Mouse (Mus musculus): ENCODE data around the gene Btnl10. TPM values are rescaled to one million over a fixed set of nuclear protein-coding genes. Genes with fewer than 3 reads are reported as not detected.
A peak's percentile ranks its signal among the peaks of the same experiment; 100 is the strongest.

Gene Btnl10
- polyA plus RNA-seq, 1 experiment from 2014 or later: not detected

DNA sequence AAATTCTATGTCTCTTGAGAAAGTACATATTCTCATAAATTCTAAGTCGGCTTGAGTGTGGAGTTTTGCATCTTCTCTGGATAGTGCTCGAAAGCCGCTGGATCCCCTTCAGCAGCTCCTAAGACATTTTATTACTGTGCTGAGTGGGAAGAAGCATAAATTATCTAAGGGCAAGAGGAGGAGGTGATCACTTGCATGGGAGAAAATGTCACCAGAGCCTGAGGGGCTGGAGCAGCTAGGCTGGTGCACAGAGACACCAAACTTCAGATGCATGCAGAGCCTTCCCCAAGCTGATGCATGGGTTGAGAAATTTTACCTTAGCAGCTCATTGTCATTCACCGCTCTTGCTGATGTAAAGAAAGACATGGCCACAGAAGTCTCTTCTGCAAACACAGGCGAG lies 26.4 kb downstream of the Btnl10 start:
- H3K4me2 ChIP-seq (replicated peaks; ENCODE audit: low read depth, low read length): no peak overlapping the region
- no peak overlapping the region for H3K9ac ChIP-seq (ENCODE audit: low read depth, low read length)
- no peak overlapping the region for H3K27ac ChIP-seq (ENCODE audit: low read depth, low read length)
- no peak overlapping the region for H3K4me3 ChIP-seq (ENCODE audit: low read length)
- no peaks in the 10 kb centered on the region for H3K9me3 ChIP-seq (ENCODE audit: control insufficient read depth, low read length)
- ATAC-seq (ENCODE audit: low FRiP score, low TSS enrichment): no peak
- no peaks in the 10 kb centered on the region for H3K36me3 ChIP-seq (ENCODE audit: control insufficient read depth, insufficient read depth, low read length)
- H3K27me3 ChIP-seq (ENCODE audit: control insufficient read depth, insufficient read depth, low read length): no peaks in the 10 kb centered on the region
- 43% methylated on average over 5 of the region's 5 CpGs for WGBS
- 0 out of 2 replicates have a peak, but pooled peaks cover 12% of the 10 kb centered on the region for H3K4me1 ChIP-seq (ENCODE audit: control insufficient read depth, insufficient read depth, low read length)

GRCm38 (mm10) chr11:58947306-58947705 lies 29.6 kb downstream of the Btnl10 start:
- WGBS: 85% methylated on average over 3 of the region's 3 CpGs
- Histone ChIP-seq H3K4me3 (ENCODE audit: low read length) (no peak overlapping the region), H3K4me1 (ENCODE audit: control insufficient read depth, insufficient read depth, low read length) (0 out of 2 replicates have a peak, but pooled peaks cover 12% of the 10 kb centered on the region), H3K36me3 (ENCODE audit: control insufficient read depth, insufficient read depth, low read length) (no peaks in the 10 kb centered on the region), H3K27me3 (ENCODE audit: control insufficient read depth, insufficient read depth, low read length) (0 out of 2 replicates have a peak, but pooled peaks cover 3% of the 10 kb centered on the region), H3K9me3 (ENCODE audit: control insufficient read depth, low read length) (no peaks in the 10 kb centered on the region), H3K27ac (ENCODE audit: low read depth, low read length) (no peak overlapping the region), H3K4me2 (replicated peaks; ENCODE audit: low read depth, low read length) (no peak overlapping the region), H3K9ac (ENCODE audit: low read depth, low read length) (no peak overlapping the region)
- ATAC-seq (ENCODE audit: low FRiP score, low TSS enrichment): no peak

DNA sequence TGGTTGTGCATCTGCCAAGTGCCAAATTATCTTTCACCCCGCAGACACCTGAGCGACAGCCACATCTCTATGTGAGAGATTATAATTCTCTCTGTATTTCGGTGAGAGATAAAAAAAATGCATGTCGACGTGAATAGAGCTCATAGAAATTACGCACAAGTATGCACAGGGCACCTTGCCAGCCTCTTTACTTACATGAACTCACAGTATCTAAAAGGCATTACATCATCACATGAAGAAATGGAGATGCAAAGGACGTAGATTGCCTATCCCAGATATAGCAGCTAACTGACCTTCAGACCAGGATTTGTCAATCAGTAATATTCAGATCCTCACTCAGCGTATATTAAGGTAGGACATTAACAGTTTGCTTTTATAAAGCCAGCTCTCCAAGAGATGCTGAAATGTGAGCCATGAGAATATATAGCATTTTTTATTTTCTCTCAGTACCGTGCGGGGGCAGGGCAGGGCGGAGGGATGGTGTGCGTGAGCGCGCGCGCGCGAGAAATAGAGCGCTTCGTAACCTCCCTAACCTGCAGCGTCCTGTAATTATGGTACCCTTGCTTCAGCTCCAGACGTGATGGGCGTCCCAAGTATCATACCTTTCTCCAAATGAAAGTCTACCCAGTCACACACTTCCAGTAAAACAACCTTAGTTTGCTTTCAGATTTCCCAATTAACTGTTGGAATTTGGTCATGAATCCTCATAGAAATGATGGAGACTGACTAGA lies 30.3 kb downstream of the Btnl10 start:
- 18% methylated on average over 23 of the region's 23 CpGs for WGBS
- Histone ChIP-seq H3K9me3 (ENCODE audit: control insufficient read depth, low read length) (no peaks in the 10 kb centered on the region), H3K36me3 (ENCODE audit: control insufficient read depth, insufficient read depth, low read length) (no peaks in the 10 kb centered on the region), H3K4me1 (ENCODE audit: control insufficient read depth, insufficient read depth, low read length) (0 out of 2 replicates have a peak, but pooled peaks cover 12% of the 10 kb centered on the region), H3K27ac (ENCODE audit: low read depth, low read length) (peak overlapping the region; percentile 94), H3K27me3 (ENCODE audit: control insufficient read depth, insufficient read depth, low read length) (0 out of 2 replicates have a peak, but pooled peaks cover 3% of the 10 kb centered on the region), H3K9ac (ENCODE audit: low read depth, low read length) (peak overlapping the region; percentile 56; the same call in 1 of the 2 replicates), H3K4me2 (replicated peaks; ENCODE audit: low read depth, low read length) (peak overlapping the region; percentile 65), H3K4me3 (ENCODE audit: low read length) (peak overlapping the region; percentile 44)
- no peak for ATAC-seq (ENCODE audit: low FRiP score, low TSS enrichment)

- H3K27ac ChIP-seq (ENCODE audit: low read depth, low read length): peak within 1 kb of the TSS; percentile 94
- H3K9me3 ChIP-seq (ENCODE audit: control insufficient read depth, low read length): no peaks in the 10 kb centered on the region
- ATAC-seq (ENCODE audit: low FRiP score, low TSS enrichment): peak; percentile 92
- H3K4me3 ChIP-seq (ENCODE audit: low read length): peak within 1 kb of the TSS; percentile 44
- no peaks in the 10 kb centered on the region for H3K36me3 ChIP-seq (ENCODE audit: control insufficient read depth, insufficient read depth, low read length)
- WGBS: under 1% methylated on average over 48 of the region's 48 CpGs
- 0 out of 2 replicates have a peak, but pooled peaks cover 8% of the 10 kb centered on the region for H3K4me1 ChIP-seq (ENCODE audit: control insufficient read depth, insufficient read depth, low read length)
- 0 out of 2 replicates have a peak, but pooled peaks cover 3% of the 10 kb centered on the region for H3K27me3 ChIP-seq (ENCODE audit: control insufficient read depth, insufficient read depth, low read length)
- H3K4me2 ChIP-seq (replicated peaks; ENCODE audit: low read depth, low read length): peak within 1 kb of the TSS; percentile 65
- H3K9ac ChIP-seq (ENCODE audit: low read depth, low read length): peak within 1 kb of the TSS; percentile 63
Measured at GRCm38 (mm10) chr11:58948542-58949479, 31.1 kb downstream of the Btnl10 start, which contains the start of gene Hist3h2ba. TSS of gene Hist3h2ba (plus strand) at chr11:58948920.

DNA sequence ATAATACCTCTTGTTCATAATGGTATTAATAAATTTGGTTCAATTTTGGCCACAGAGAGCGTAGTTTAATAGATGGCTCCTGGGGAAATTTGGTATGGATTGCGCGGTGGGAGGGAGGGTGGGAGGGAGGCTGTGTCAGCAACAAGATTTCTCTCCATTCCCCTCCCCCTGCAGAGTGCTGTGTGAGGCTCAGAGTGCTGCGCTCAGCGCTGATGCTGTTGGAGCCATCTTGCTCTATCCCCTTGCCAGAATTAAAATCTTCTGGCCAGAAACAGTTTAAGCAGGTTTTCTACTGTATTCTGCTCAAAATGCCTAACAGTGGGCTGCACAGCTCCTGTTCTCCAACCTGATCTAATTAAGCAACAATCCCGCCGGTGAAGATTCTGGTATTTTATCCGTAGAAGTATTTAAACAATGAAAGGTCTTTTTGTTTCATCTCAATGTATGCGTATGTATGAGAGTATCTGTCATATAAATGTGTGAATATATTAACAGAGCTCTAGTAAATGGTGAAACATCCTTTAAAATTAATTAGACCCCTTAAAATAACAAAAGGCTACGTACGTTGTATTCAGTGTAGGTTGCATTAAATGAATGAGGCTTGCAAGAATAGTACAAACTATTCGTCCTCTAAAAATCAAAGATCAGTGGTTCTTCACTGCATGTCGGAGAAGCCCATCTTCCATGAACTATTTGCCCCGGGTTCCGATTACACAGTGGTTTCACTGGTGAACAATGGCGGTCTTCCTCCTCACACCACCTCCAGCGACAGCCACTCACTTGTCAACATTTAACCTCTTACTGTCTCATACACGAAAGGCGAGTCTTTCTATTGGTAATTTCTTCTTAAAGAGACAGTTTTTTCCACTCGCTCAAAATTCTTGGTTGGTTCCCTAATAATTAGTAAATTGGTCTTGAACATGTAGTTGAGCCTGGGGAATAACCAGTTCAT lies 32.0 kb downstream of the Btnl10 start:
- peak overlapping the region; percentile 92 for H3K27ac ChIP-seq (ENCODE audit: low read depth, low read length)
- H3K36me3 ChIP-seq (ENCODE audit: control insufficient read depth, insufficient read depth, low read length): no peaks in the 10 kb centered on the region
- 0 out of 2 replicates have a peak, but pooled peaks have one; percentile 28 for ATAC-seq (ENCODE audit: low FRiP score, low TSS enrichment)
- H3K27me3 ChIP-seq (ENCODE audit: control insufficient read depth, insufficient read depth, low read length): 0 out of 2 replicates have a peak, but pooled peaks cover 3% of the 10 kb centered on the region
- 0 out of 2 replicates have a peak, but pooled peaks cover 5% of the 10 kb centered on the region for H3K4me1 ChIP-seq (ENCODE audit: control insufficient read depth, insufficient read depth, low read length)
- 6% methylated on average over 20 of the region's 20 CpGs for WGBS
- H3K9ac ChIP-seq (ENCODE audit: low read depth, low read length): peak overlapping the region; percentile 63
- H3K4me2 ChIP-seq (replicated peaks; ENCODE audit: low read depth, low read length): peak overlapping the region; percentile 65
- peak overlapping the region; percentile 44 for H3K4me3 ChIP-seq (ENCODE audit: low read length)
- H3K9me3 ChIP-seq (ENCODE audit: control insufficient read depth, low read length): no peaks in the 10 kb centered on the region

DNA sequence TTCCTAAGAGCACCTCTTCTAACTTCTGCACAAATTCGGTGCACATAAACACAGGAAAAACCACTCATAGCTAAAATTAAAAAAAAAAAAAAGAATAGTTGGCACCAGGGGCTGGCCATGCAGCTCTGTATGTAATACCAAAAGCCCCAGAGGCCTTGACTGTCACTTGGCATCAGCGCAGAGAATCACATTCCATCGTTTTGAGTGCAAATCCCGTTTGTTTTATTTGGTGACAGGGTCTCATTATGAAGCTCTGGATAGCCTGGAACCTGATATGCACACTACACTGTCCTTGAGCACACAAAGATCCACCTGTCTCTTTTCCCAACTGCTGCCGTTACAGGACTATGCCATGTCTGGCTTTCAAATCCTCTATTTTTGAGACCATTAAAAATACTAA lies 33.5 kb downstream of the Btnl10 start:
- Histone ChIP-seq H3K4me1 (ENCODE audit: control insufficient read depth, insufficient read depth, low read length) (peaks cover 11% of the 10 kb centered on the region; the same call in 1 of the 2 replicates), H3K4me3 (ENCODE audit: low read length) (no peak overlapping the region), H3K36me3 (ENCODE audit: control insufficient read depth, insufficient read depth, low read length) (no peaks in the 10 kb centered on the region; the same call in 1 of the 2 replicates), H3K4me2 (replicated peaks; ENCODE audit: low read depth, low read length) (no peak overlapping the region), H3K9ac (ENCODE audit: low read depth, low read length) (no peak overlapping the region), H3K9me3 (ENCODE audit: control insufficient read depth, low read length) (no peaks in the 10 kb centered on the region), H3K27me3 (ENCODE audit: control insufficient read depth, insufficient read depth, low read length) (0 out of 2 replicates have a peak, but pooled peaks cover 3% of the 10 kb centered on the region), H3K27ac (ENCODE audit: low read depth, low read length) (no peak overlapping the region)
- no peak for ATAC-seq (ENCODE audit: low FRiP score, low TSS enrichment)
- WGBS: 70% methylated on average over 5 of the region's 5 CpGs

- Histone ChIP-seq H3K9ac (ENCODE audit: low read depth, low read length) (peak overlapping the region; percentile 93), H3K36me3 (ENCODE audit: control insufficient read depth, insufficient read depth, low read length) (peaks cover 11% of the 10 kb centered on the region), H3K4me1 (ENCODE audit: control insufficient read depth, insufficient read depth, low read length) (peaks cover 20% of the 10 kb centered on the region; the same call in 1 of the 2 replicates), H3K9me3 (ENCODE audit: control insufficient read depth, low read length) (no peaks in the 10 kb centered on the region), H3K4me2 (replicated peaks; ENCODE audit: low read depth, low read length) (peak overlapping the region; percentile 79), H3K27ac (ENCODE audit: low read depth, low read length) (peak overlapping the region; percentile 100), H3K27me3 (ENCODE audit: control insufficient read depth, insufficient read depth, low read length) (0 out of 2 replicates have a peak, but pooled peaks cover 3% of the 10 kb centered on the region), H3K4me3 (ENCODE audit: low read length) (peak overlapping the region; percentile 56)
- 1% methylated on average over 33 of the region's 33 CpGs for WGBS
- peak; percentile 5 for ATAC-seq (ENCODE audit: low FRiP score, low TSS enrichment)
Measured at GRCm38 (mm10) chr11:58953351-58954169, 35.9 kb downstream of the Btnl10 start.
